Mouse (Mus musculus) activated CD4-positive, CD25-positive, alpha-beta regulatory T cell, adult 4 months (primary cell): ENCODE measurements at regions not wholly inside any gene's neighbourhood (a gene's known extent, or its start where the extent isn't known, plus 50 kb on each side); places are given as distances from the start of the nearest gene placed in this dataset.

Experiments used
- ATAC-seq: one replicate; pipeline ENCODE4 v1.8.0; 2017

- no peak for ATAC-seq
Measured at GRCm38 (mm10) chr10:42093176-42093759, 75.0 kb upstream of the Armc2 start.

GRCm38 (mm10) chr10:42092500-42092899 lies 74.3 kb upstream of the Armc2 start:
- no peak for ATAC-seq

DNA sequence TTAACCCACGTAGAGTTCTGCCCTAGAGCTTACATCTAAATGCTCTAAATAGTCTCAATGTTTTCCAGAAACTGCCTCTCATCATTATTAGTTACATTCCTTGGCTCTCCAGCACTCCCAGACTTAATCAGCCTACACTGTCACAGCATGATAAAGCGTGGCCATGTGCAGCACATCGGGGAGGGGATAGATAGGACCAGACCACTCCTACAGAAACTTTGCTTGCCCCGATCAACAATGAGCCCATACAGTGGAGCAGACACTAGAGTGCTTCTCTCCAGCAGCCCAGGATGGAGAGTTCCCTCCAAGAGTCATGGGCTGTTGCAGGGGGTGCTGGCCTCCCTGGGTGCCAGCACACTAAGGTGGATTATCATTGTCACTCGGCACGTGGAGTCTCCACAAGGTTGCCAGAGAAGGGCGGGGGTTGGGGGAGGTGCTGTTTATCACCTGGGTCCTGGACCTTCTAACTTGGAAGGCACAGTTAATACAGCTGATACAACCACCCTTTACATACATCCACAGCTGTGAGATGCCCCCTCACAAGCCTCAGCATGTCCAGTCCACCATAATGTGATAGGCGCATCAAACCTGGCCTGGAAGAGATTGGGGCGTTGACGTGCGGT lies 73.4 kb upstream of the Armc2 start:
- ATAC-seq: no peak

GRCm38 (mm10) chr10:42090806-42091205 lies 72.6 kb upstream of the Armc2 start:
- ATAC-seq: no peak

GRCm38 (mm10) chr10:42090147-42090546 lies 71.9 kb upstream of the Armc2 start:
- no peak for ATAC-seq

GRCm38 (mm10) chr10:42089686-42090085 lies 71.4 kb upstream of the Armc2 start:
- no peak for ATAC-seq

GRCm38 (mm10) chr10:42089235-42089625 lies 71.0 kb upstream of the Armc2 start:
- no peak for ATAC-seq

GRCm38 (mm10) chr10:42088570-42089234 lies 70.5 kb upstream of the Armc2 start:
- ATAC-seq: no peak

DNA sequence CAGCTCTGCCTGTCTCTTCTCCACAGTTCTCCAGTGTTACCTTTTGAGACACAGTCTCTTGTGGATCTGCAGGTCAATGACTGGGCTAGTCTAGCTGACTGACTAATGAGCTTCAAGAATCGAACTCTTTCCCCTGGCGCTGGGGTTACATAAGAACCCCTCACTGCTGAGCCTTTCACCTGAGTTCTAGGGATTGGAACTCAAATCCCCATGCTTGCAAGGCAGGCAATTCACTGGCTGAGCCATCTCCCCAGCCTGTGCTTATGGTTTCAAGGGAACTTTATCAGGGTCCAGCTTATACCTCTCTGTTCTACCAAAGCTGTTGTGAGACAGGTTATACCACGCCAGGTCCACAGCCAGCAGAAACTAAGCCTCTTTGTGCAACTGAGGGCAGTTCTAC lies 69.7 kb upstream of the Armc2 start:
- no peak for ATAC-seq

- no peak for ATAC-seq
Measured at GRCm38 (mm10) chr10:42086691-42087090, 68.4 kb upstream of the Armc2 start.

GRCm38 (mm10) chr10:42085295-42085694 lies 67.1 kb upstream of the Armc2 start:
- no peak for ATAC-seq

- no peak for ATAC-seq
Measured at GRCm38 (mm10) chr10:42082227-42082840, 64.1 kb upstream of the Armc2 start.

DNA sequence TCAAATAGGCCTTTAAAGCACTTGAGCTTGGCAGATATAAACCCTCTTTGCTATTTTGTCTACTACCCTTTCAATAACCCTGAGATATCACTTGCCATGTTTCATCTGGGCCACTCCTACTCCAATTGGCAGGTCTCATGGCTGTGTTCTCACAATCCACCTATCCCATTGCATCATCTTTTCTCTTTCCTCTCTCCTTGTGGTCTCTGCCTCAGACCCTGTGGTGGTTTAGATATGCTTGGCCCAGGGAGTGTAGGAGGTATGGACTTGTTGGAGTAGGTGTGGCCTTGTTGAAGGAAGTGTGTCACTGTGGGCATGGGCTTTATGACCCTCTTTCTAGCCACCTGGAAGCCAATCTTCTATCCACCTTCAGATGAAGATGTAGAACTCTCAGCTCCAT lies 61.5 kb upstream of the Armc2 start:
- ATAC-seq: no peak

DNA sequence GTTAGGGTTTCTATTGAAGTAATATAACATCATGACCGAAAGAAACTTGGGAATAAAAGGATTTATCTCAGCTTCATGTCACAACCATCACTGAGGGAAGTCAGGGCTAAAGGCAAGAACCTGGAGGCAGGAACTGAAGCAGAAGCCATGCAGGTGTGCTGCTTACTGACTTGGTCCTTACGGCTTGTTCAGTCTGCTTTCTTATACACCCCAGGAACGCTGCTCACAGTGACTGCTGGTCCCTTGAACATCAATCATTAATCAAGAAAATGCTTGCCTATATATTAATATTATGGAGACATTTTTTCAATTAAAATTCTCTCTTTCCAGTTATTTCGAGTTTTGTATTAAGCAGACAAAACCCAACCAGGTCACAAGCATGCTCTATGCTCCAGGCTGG lies 58.5 kb upstream of the Armc2 start:
- no peak for ATAC-seq

DNA sequence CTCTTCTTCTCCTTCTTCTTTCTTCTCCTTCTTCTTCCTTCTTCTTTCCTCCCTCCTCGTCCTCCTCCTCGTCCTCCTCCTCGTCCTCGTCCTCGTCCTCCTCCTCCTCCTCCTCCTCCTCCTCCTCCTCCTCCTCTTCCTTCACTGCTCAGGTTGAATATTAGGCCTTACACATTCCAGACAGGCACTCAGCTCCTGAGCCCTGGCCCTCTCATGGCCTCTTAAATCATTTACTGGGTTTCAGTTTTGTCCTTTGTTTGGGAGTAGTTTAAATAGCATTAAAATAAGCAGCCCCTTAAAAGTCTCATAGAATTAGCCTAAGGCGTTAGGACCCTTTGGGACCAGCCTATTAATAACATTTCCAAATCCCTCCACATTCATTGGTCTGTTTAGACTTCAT lies 57.3 kb upstream of the Armc2 start:
- ATAC-seq: no peak

DNA sequence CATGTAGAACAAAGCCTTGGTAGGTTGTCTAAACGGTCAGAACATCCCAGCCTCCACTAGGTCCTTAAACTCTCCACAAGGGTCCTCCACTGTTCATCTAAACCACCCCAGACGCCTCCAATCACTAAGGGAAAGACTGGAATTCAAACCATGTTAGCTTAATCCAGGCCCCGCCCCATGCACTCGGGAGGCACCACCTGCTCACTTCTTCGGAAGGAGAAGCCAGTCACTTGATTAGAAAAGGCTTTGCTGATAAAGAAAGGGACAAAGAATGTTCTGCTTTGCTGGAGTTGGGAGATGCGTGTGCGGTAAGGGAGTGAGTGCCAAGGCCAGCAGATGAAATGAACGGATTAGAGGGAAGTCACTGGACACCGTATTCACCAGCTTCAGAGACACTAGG lies 54.5 kb upstream of the Armc2 start:
- ATAC-seq: no peak

- no peak for ATAC-seq
Measured at GRCm38 (mm10) chr10:42072131-42072530, 53.9 kb upstream of the Armc2 start.

DNA sequence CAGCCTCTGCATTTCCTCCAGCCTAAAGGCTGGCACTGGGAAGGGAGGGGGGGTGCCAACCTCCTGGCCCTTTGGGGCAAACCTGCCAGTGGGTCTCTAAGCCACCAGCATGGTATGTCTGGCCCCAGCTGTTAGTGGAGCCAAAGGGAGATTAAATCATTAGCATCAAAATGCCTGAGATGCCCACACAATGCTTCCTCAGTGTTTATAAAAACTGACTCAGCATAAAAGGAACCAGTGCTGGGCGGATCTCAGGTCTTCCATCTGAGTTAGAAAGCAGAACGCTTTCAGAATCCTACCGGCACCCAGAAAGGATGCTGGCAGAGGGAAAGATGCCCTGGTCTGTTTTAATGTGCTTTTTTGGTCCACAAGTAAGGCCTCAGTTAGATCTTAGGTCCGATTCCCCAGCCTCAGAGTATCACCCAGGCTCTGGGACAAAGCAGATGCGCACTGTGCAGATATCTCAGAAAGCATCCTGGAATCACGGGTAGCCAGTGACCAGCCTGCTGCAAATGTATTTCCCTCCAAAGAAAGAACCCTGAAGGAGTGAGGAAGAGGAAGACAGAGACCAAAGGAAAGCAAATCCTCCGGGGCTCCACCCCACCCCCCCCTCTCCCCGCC lies 53.3 kb upstream of the Armc2 start:
- no peak for ATAC-seq

DNA sequence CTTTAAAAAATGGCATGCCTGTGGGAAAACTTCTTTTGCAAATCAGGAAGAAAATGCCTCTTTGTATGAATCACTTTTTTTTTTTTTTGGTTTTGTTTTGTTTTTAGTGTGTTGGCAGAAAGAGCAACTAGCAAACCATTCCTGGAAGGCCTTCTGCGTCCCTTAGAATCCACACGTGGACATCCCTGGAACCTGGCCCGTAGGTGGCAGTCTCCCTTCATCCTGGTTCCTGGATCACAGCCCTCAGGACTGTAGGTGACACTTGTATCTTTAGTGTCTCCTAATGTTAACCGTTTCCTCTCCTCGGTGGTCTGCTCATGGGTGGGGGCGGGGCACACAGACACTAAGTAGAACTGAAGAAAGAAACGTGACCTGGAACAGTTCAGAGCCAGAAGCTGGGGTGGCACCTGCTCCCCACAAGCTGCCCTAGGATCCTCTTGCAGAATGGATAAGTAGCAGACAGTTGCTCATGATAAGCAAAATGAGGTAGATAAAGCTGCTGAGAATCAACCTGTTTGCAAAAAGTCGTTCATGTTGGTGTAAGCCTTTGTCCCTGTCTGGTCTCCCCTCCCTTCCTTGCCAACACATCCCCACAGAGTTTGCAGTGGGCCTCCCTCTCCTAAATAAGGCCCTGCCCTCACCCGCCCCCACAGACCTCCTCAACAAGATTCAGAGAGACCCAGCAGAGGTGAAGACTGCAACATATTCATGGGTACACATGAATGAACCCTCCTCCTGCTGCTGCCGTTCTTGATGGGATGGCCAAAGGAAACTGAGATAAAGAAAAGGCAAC lies 52.6 kb upstream of the Armc2 start:
- ATAC-seq: no peak

- ATAC-seq: no peak
Measured at GRCm38 (mm10) chr10:42069751-42070150, 51.5 kb upstream of the Armc2 start.

DNA sequence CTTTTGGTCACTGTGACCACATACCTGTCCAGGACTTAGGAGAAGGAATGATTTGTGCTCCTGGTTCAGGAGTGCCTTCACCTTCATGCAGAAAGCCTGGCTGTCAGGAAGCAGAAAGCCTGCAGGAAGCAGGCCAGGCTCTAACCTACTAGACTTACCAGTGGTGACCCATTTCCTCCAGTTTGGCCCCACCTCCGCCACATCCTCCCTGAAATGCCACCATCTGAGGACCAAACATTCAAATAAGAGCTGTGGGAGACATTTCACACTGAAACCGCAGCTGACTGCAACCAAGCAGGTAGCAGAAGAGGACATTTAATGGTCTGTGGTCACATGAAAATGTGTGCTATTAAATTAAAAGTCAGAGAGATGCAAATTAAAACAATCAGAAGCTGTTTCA lies 50.3 kb upstream of the Armc2 start:
- ATAC-seq: peak; percentile 75
